Mouse (Mus musculus): ENCODE measurements around the gene Zfp182. TPM values are rescaled to one million over a fixed set of nuclear protein-coding genes. Genes with fewer than 3 reads are reported as not detected.

Zfp182 gene
- polyA plus RNA-seq (2014; fragmentation: Nextera tagmentation; extraction: Ambion mirVana): 6.4 and 6.7 TPM in 2 replicates

- Histone ChIP-seq H3K4me2 (ENCODE audit: low read depth, low read length) (peak within 1 kb of the TSS; percentile 23), H3K36me3 (replicated peaks; ENCODE audit: control insufficient read depth, insufficient read depth, low read depth, low read length) (no peaks in the 10 kb centered on the region), H3K27me3 (ENCODE audit: control insufficient read depth, insufficient read depth, low read length) (no peaks in the 10 kb centered on the region), H3K9me3 (replicated peaks; ENCODE audit: control insufficient read depth, low read length) (no peaks in the 10 kb centered on the region), H3K4me3 (ENCODE audit: low read depth, low read length) (peak within 1 kb of the TSS; percentile 45), H3K9ac (replicated peaks; ENCODE audit: low read length) (peak within 1 kb of the TSS; percentile 60), H3K27ac (replicated peaks; ENCODE audit: low read depth, low read length) (no peak within 1 kb of the TSS), H3K4me1 (ENCODE audit: control insufficient read depth, insufficient read depth, low read length) (no peaks in the 10 kb centered on the region)
- ATAC-seq (replicated peaks; ENCODE audit: insufficient number of reproducible peaks, low FRiP score, low TSS enrichment, low read depth): peak; percentile 93
- 18% methylated on average over 25 of the region's 25 CpGs for WGBS
- DNase-seq (ENCODE audit: low spot score): peak; percentile 79
Measured at GRCm38 (mm10) chrX:21061866-21062543, at the start of gene Zfp182. Gene Zfp182 (minus strand): TSS chrX:21062316.

- Histone ChIP-seq H3K9me3 (replicated peaks; ENCODE audit: control insufficient read depth, low read length) (no peaks in the 10 kb centered on the region), H3K4me1 (ENCODE audit: control insufficient read depth, insufficient read depth, low read length) (no peaks in the 10 kb centered on the region), H3K27ac (replicated peaks; ENCODE audit: low read depth, low read length) (no peak overlapping the region), H3K9ac (replicated peaks; ENCODE audit: low read length) (no peak overlapping the region), H3K4me2 (ENCODE audit: low read depth, low read length) (peak overlapping the region; percentile 20; the same call in 1 of the 2 replicates), H3K27me3 (ENCODE audit: control insufficient read depth, insufficient read depth, low read length) (no peaks in the 10 kb centered on the region), H3K4me3 (ENCODE audit: low read depth, low read length) (no peak overlapping the region), H3K36me3 (replicated peaks; ENCODE audit: control insufficient read depth, insufficient read depth, low read depth, low read length) (no peaks in the 10 kb centered on the region)
- ATAC-seq (replicated peaks; ENCODE audit: insufficient number of reproducible peaks, low FRiP score, low TSS enrichment, low read depth) (peak; percentile 48; the same call in 1 of the 2 replicates), DNase-seq (ENCODE audit: low spot score) (no peak)
- 52% methylated on average over 7 of the region's 7 CpGs for WGBS
Measured at GRCm38 (mm10) chrX:21089867-21090239, 27.7 kb upstream of the Zfp182 start.

GRCm38 (mm10) chrX:21088983-21089866, 27.1 kb upstream of the Zfp182 start, which contains the start of gene Zfp300:
Gene Zfp300 (minus strand): TSS chrX:21089527.
- Histone ChIP-seq H3K4me3 (ENCODE audit: low read depth, low read length) (peak within 1 kb of the TSS; percentile 35), H3K4me1 (ENCODE audit: control insufficient read depth, insufficient read depth, low read length) (no peaks in the 10 kb centered on the region), H3K9ac (replicated peaks; ENCODE audit: low read length) (peak within 1 kb of the TSS; percentile 1; the same call in 1 of the 2 replicates), H3K4me2 (ENCODE audit: low read depth, low read length) (peak within 1 kb of the TSS; percentile 38), H3K27ac (replicated peaks; ENCODE audit: low read depth, low read length) (no peak within 1 kb of the TSS), H3K9me3 (replicated peaks; ENCODE audit: control insufficient read depth, low read length) (no peaks in the 10 kb centered on the region), H3K36me3 (replicated peaks; ENCODE audit: control insufficient read depth, insufficient read depth, low read depth, low read length) (no peaks in the 10 kb centered on the region), H3K27me3 (ENCODE audit: control insufficient read depth, insufficient read depth, low read length) (no peaks in the 10 kb centered on the region)
- WGBS: 18% methylated on average over 27 of the region's 27 CpGs
- ATAC-seq (replicated peaks; ENCODE audit: insufficient number of reproducible peaks, low FRiP score, low TSS enrichment, low read depth) (peak; percentile 90), DNase-seq (ENCODE audit: low spot score) (peak; percentile 76)

- Histone ChIP-seq H3K4me1 (ENCODE audit: control insufficient read depth, insufficient read depth, low read length) (no peaks in the 10 kb centered on the region), H3K27me3 (ENCODE audit: control insufficient read depth, insufficient read depth, low read length) (no peaks in the 10 kb centered on the region), H3K27ac (replicated peaks; ENCODE audit: low read depth, low read length) (no peak overlapping the region), H3K9ac (replicated peaks; ENCODE audit: low read length) (no peak overlapping the region; the same call in 1 of the 2 replicates), H3K4me2 (ENCODE audit: low read depth, low read length) (peak overlapping the region; percentile 38), H3K4me3 (ENCODE audit: low read depth, low read length) (peak overlapping the region; percentile 35), H3K36me3 (replicated peaks; ENCODE audit: control insufficient read depth, insufficient read depth, low read depth, low read length) (no peaks in the 10 kb centered on the region), H3K9me3 (replicated peaks; ENCODE audit: control insufficient read depth, low read length) (no peaks in the 10 kb centered on the region)
- DNase-seq (ENCODE audit: low spot score): peak; percentile 2
- 41% methylated on average over 6 of the region's 6 CpGs for WGBS
- ATAC-seq (replicated peaks; ENCODE audit: insufficient number of reproducible peaks, low FRiP score, low TSS enrichment, low read depth): peak; percentile 67
Measured at GRCm38 (mm10) chrX:21088645-21088982, 26.5 kb upstream of the Zfp182 start.

GRCm38 (mm10) chrX:21068106-21068505, 6.0 kb upstream of the Zfp182 start, which contains the start of gene Spaca5:
Gene Spaca5 (plus strand): TSS chrX:21068406.
- Histone ChIP-seq H3K4me1 (ENCODE audit: control insufficient read depth, insufficient read depth, low read length) (no peaks in the 10 kb centered on the region), H3K36me3 (replicated peaks; ENCODE audit: control insufficient read depth, insufficient read depth, low read depth, low read length) (no peaks in the 10 kb centered on the region), H3K27ac (replicated peaks; ENCODE audit: low read depth, low read length) (no peak within 1 kb of the TSS), H3K4me2 (ENCODE audit: low read depth, low read length) (no peak within 1 kb of the TSS), H3K9ac (replicated peaks; ENCODE audit: low read length) (no peak within 1 kb of the TSS), H3K4me3 (ENCODE audit: low read depth, low read length) (no peak within 1 kb of the TSS), H3K9me3 (replicated peaks; ENCODE audit: control insufficient read depth, low read length) (no peaks in the 10 kb centered on the region), H3K27me3 (ENCODE audit: control insufficient read depth, insufficient read depth, low read length) (no peaks in the 10 kb centered on the region)
- DNase-seq (ENCODE audit: low spot score): no peak
- ATAC-seq (replicated peaks; ENCODE audit: insufficient number of reproducible peaks, low FRiP score, low TSS enrichment, low read depth): no peak

GRCm38 (mm10) chrX:21062544-21062890, 401 bp upstream of the Zfp182 start:
- Histone ChIP-seq H3K9ac (replicated peaks; ENCODE audit: low read length) (no peak overlapping the region; the same call in 1 of the 2 replicates), H3K9me3 (replicated peaks; ENCODE audit: control insufficient read depth, low read length) (no peaks in the 10 kb centered on the region), H3K27me3 (ENCODE audit: control insufficient read depth, insufficient read depth, low read length) (no peaks in the 10 kb centered on the region), H3K4me1 (ENCODE audit: control insufficient read depth, insufficient read depth, low read length) (no peaks in the 10 kb centered on the region), H3K4me2 (ENCODE audit: low read depth, low read length) (no peak overlapping the region), H3K4me3 (ENCODE audit: low read depth, low read length) (peak overlapping the region; percentile 45), H3K27ac (replicated peaks; ENCODE audit: low read depth, low read length) (no peak overlapping the region), H3K36me3 (replicated peaks; ENCODE audit: control insufficient read depth, insufficient read depth, low read depth, low read length) (no peaks in the 10 kb centered on the region)
- DNase-seq (ENCODE audit: low spot score) (no peak), ATAC-seq (replicated peaks; ENCODE audit: insufficient number of reproducible peaks, low FRiP score, low TSS enrichment, low read depth) (no peak)
- WGBS: 74% methylated on average over 3 of the region's 3 CpGs

- no peaks in the 10 kb centered on the region for H3K36me3 ChIP-seq (replicated peaks; ENCODE audit: control insufficient read depth, insufficient read depth, low read depth, low read length)
- no peaks in the 10 kb centered on the region for H3K27me3 ChIP-seq (ENCODE audit: control insufficient read depth, insufficient read depth, low read length)
- WGBS: 16% methylated on average over 9 of the region's 9 CpGs
- H3K9ac ChIP-seq (replicated peaks; ENCODE audit: low read length): peak overlapping the region; percentile 60
- no peak overlapping the region for H3K27ac ChIP-seq (replicated peaks; ENCODE audit: low read depth, low read length)
- ATAC-seq (replicated peaks; ENCODE audit: insufficient number of reproducible peaks, low FRiP score, low TSS enrichment, low read depth): no peak; the same call in 1 of the 2 replicates
- peak overlapping the region; percentile 45 for H3K4me3 ChIP-seq (ENCODE audit: low read depth, low read length)
- peak overlapping the region; percentile 23 for H3K4me2 ChIP-seq (ENCODE audit: low read depth, low read length)
- H3K9me3 ChIP-seq (replicated peaks; ENCODE audit: control insufficient read depth, low read length): no peaks in the 10 kb centered on the region
- peak; percentile 1 for DNase-seq (ENCODE audit: low spot score)
- no peaks in the 10 kb centered on the region for H3K4me1 ChIP-seq (ENCODE audit: control insufficient read depth, insufficient read depth, low read length)
Measured at GRCm38 (mm10) chrX:21061460-21061859, 656 bp downstream of the Zfp182 start.

GRCm38 (mm10) chrX:20980901-20981300, 81.2 kb downstream of the Zfp182 start:
- DNase-seq (ENCODE audit: low spot score) (no peak), ATAC-seq (replicated peaks; ENCODE audit: insufficient number of reproducible peaks, low FRiP score, low TSS enrichment, low read depth) (no peak)
- H3K27ac ChIP-seq (replicated peaks; ENCODE audit: low read depth, low read length): no peak overlapping the region
- H3K4me3 ChIP-seq (ENCODE audit: low read depth, low read length): no peak overlapping the region
- H3K4me1 ChIP-seq (ENCODE audit: control insufficient read depth, insufficient read depth, low read length): no peaks in the 10 kb centered on the region
- WGBS: 91% methylated on average over 1 of the region's 1 CpGs
- no peak overlapping the region for H3K9ac ChIP-seq (replicated peaks; ENCODE audit: low read length)
- H3K9me3 ChIP-seq (replicated peaks; ENCODE audit: control insufficient read depth, low read length): no peaks in the 10 kb centered on the region
- no peak overlapping the region for H3K4me2 ChIP-seq (ENCODE audit: low read depth, low read length)
- no peaks in the 10 kb centered on the region for H3K27me3 ChIP-seq (ENCODE audit: control insufficient read depth, insufficient read depth, low read length)
- H3K36me3 ChIP-seq (replicated peaks; ENCODE audit: control insufficient read depth, insufficient read depth, low read depth, low read length): no peaks in the 10 kb centered on the region
